In genomic region chr19:8993625-8993912, GRCm38 (mm10) we compare ENCODE assay signal across 16 mouse cellular contexts. TPM values are rescaled to one million over a fixed set of nuclear protein-coding genes. Genes with fewer than 3 reads are reported as not detected.
DNase-seq lines count a peak whose midpoint lies in the region; ATAC-seq and TF ChIP-seq lines count a peak whose summit lies in the region.
"Had no signal": no experiment of that assay in that cellular context is flagged by ENCODE, and none has a peak within 500 bp of the region (broad histone marks: within the 10 kb centered on the region; RNA-seq: fewer than 3 reads in every experiment).

No protein-coding gene starts in this region.

- TF ChIP-seq RAD21 in CH12.LX (IDR thresholded peaks at IDR 0.05; ENCODE audit: low read depth, low read length): no peak

- no peaks in the 10 kb centered on the region for H3K27me3 ChIP-seq in heart, postnatal 0 days (ENCODE audit: control insufficient read depth, insufficient read depth, low read length)
- H3K27me3 ChIP-seq in CH12.LX (replicated peaks): peaks cover 9% of the 10 kb centered on the region
- H3K27me3 ChIP-seq in limb, embryonic 10.5 days (ENCODE audit: low read depth, poor library complexity, severe bottlenecking): peaks cover 6% of the 10 kb centered on the region
- H3K27me3 ChIP-seq: Patski had no signal

- ATAC-seq in heart, postnatal 0 days (ENCODE audit: insufficient read depth, low read depth): no peak
- ATAC-seq: forebrain, embryonic 13.5 days had no signal

- DNase-seq in heart, postnatal 0 days (ENCODE audit: low spot score): no peak
- DNase-seq in heart, adult 9 months (ENCODE audit: low spot score in 2 of 2): no peak
- no peak for DNase-seq in CH12.LX (ENCODE audit: extremely low read depth)
- no peak for DNase-seq in limb, embryonic 10.5 days (ENCODE audit: low spot score)
- no peak for DNase-seq in spleen, postnatal 10 days (ENCODE audit: low spot score in 2 of 2)
- no peak for DNase-seq in embryo, embryonic 10 days (ENCODE audit: low spot score)
- DNase-seq in urinary bladder, postnatal 10 days (ENCODE audit: low spot score): no peak
- DNase-seq: cerebellum, adult 8-10 months; kidney, adult 8-10 months; lung, postnatal 36 days; retina, postnatal 1 day had no signal

- peak overlapping the region; percentile 97 for H3K27ac ChIP-seq in heart, postnatal 0 days (ENCODE audit: low read depth)
- peak overlapping the region; percentile 97 for H3K27ac ChIP-seq in CH12.LX (ENCODE audit: insufficient read depth, low read depth)
- peak overlapping the region; percentile 69 for H3K27ac ChIP-seq in bone marrow macrophage, adult 2 months (ENCODE audit: insufficient read depth, low read depth, low read length)
- H3K27ac ChIP-seq in limb, embryonic 10.5 days: peak overlapping the region; percentile 28; the same call in 1 of the 2 replicates
- H3K27ac ChIP-seq: forebrain, embryonic 13.5 days; hindbrain, embryonic 12.5 days; liver, embryonic 12.5 days had no signal

- peaks cover 61% of the 10 kb centered on the region for H3K79me2 ChIP-seq in CH12.LX (replicated peaks; ENCODE audit: control insufficient read depth, extremely low read depth, insufficient read depth, poor library complexity, severe bottlenecking)

- H3K36me3 ChIP-seq in heart, postnatal 0 days (replicated peaks; ENCODE audit: control insufficient read depth, insufficient read depth, low read length): 0 out of 2 replicates have a peak, but pooled peaks cover 2% of the 10 kb centered on the region
- H3K36me3 ChIP-seq in CH12.LX (replicated peaks in 1 of 2; ENCODE audit: control insufficient read depth in 1 of 2, insufficient read depth in 1 of 2, low read length in 1 of 2): no peaks in the 10 kb centered on the region
- H3K36me3 ChIP-seq in limb, embryonic 10.5 days: no peaks in the 10 kb centered on the region
- H3K36me3 ChIP-seq: hindbrain, embryonic 12.5 days; liver, embryonic 12.5 days had no signal

- in situ Hi-C loops in CH12.LX (cut with MboI; ENCODE audit: low pct_ligation_motif_present, low pct_unique_long_range_greater_than_20kb, low sequenced_read_pairs): loop anchor here (5.0 to 10.0 kb wide), 2 partner anchors 61 to 84 kb away; no protein-coding TSS in a partner anchor

- H3K9me3 ChIP-seq in heart, postnatal 0 days (replicated peaks; ENCODE audit: control insufficient read depth, low read length): no peaks in the 10 kb centered on the region
- H3K9me3 ChIP-seq in CH12.LX (replicated peaks; ENCODE audit: low read length): no peaks in the 10 kb centered on the region
- H3K9me3 ChIP-seq in limb, embryonic 10.5 days (replicated peaks): no peaks in the 10 kb centered on the region
- H3K9me3 ChIP-seq: forebrain, embryonic 13.5 days; hindbrain, embryonic 12.5 days; liver, embryonic 12.5 days had no signal

- 52% methylated on average over 2 of the region's 2 CpGs for WGBS in heart, postnatal 0 days
- 57% methylated on average over 2 of the region's 2 CpGs for WGBS in limb, embryonic 10.5 days

- H3K4me1 ChIP-seq in heart, postnatal 0 days (ENCODE audit: control insufficient read depth, insufficient read depth): peaks cover 75% of the 10 kb centered on the region
- H3K4me1 ChIP-seq in CH12.LX (ENCODE audit: control insufficient read depth in 1 of 2, insufficient read depth in 2 of 2): peaks cover 36 to 92% of the 10 kb centered on the region in 2 experiments
- H3K4me1 ChIP-seq in bone marrow macrophage, adult 2 months (ENCODE audit: control insufficient read depth, insufficient read depth, low read length): peaks cover 61% of the 10 kb centered on the region
- H3K4me1 ChIP-seq in limb, embryonic 10.5 days: peaks cover 59% of the 10 kb centered on the region

- H3K4me2 ChIP-seq in heart, postnatal 0 days (ENCODE audit: low read depth, low read length): peak overlapping the region; percentile 71
- peak overlapping the region; percentile 45 for H3K4me2 ChIP-seq in CH12.LX (ENCODE audit: insufficient read depth, low read depth, poor library complexity, severe bottlenecking)
- H3K4me2 ChIP-seq: forebrain, embryonic 13.5 days; hindbrain, embryonic 12.5 days; liver, embryonic 12.5 days had no signal

- no peak for TF ChIP-seq POLR2A in CH12.LX (IDR thresholded peaks at IDR 0.05; ENCODE audit: low read depth, low read length)
- TF ChIP-seq POLR2A in bone marrow macrophage, adult 2 months (IDR thresholded peaks at IDR 0.05; ENCODE audit: borderline replicate concordance, low read depth, low read length): no peak

- dilution Hi-C loops in CH12.LX (cut with MboI; ENCODE audit: extremely low pct_ligation_motif_present, extremely low pct_unique_long_range_greater_than_20kb, low sequenced_read_pairs): no loop called here

- peak overlapping the region; percentile 9; the same call in 1 of the 2 replicates for H3K4me3 ChIP-seq in heart, postnatal 0 days (ENCODE audit: low read depth, low read length)
- peak overlapping the region; percentile 32 to 50 (median 36) for H3K4me3 ChIP-seq in CH12.LX (replicated peaks in 1 of 3; ENCODE audit: low read depth in 2 of 3, low read length in 2 of 3, poor library complexity in 1 of 3)
- peak overlapping the region; percentile 18 for H3K4me3 ChIP-seq in bone marrow macrophage, adult 2 months (ENCODE audit: insufficient read depth, low read length)
- no peak overlapping the region for H3K4me3 ChIP-seq in limb, embryonic 10.5 days
- H3K4me3 ChIP-seq: forebrain, embryonic 13.5 days; hindbrain, embryonic 12.5 days; liver, embryonic 12.5 days had no signal

- no peak for TF ChIP-seq EP300 in heart, postnatal 0 days (IDR thresholded peaks at IDR 0.05; ENCODE audit: low read depth)
- TF ChIP-seq EP300 in CH12.LX (IDR thresholded peaks at IDR 0.05; ENCODE audit: low read length): no peak; the same call in 1 of the 2 replicates

- TF ChIP-seq CTCF in heart, postnatal 0 days (IDR thresholded peaks at IDR 0.05; ENCODE audit: low read depth): no peak
- no peak for TF ChIP-seq CTCF in CH12.LX (conservative IDR thresholded peaks at IDR 0.05 in 1 of 2, IDR thresholded peaks at IDR 0.05 in 1 of 2; ENCODE audit: low read depth in 2 of 2, low read length in 2 of 2)
- TF ChIP-seq CTCF in bone marrow macrophage, adult 2 months (IDR thresholded peaks at IDR 0.05; ENCODE audit: low read depth, low read length): no peak

- H3K9ac ChIP-seq in heart, postnatal 0 days (replicated peaks; ENCODE audit: low read depth, low read length): peak overlapping the region; percentile 50
- peak overlapping the region; percentile 31 for H3K9ac ChIP-seq in CH12.LX (ENCODE audit: insufficient read depth, low read depth)
- H3K9ac ChIP-seq: forebrain, embryonic 13.5 days; hindbrain, embryonic 12.5 days; liver, embryonic 12.5 days had no signal

TF ChIP-seq in CH12.LX, 34 proteins besides CTCF, POLR2A, EP300 and RAD21 (continues in another document):
- TF ChIP-seq NRF1 (IDR thresholded peaks at IDR 0.05; ENCODE audit: low read depth, low read length) (no peak), RCOR1 (conservative IDR thresholded peaks at IDR 0.05; ENCODE audit: low read depth, low read length) (no peak), CHD1 (IDR thresholded peaks at IDR 0.05; ENCODE audit: low read depth, low read length) (no peak), NELFE (IDR thresholded peaks at IDR 0.05; ENCODE audit: low read depth, low read length) (no peak), MXI1 (IDR thresholded peaks at IDR 0.05; ENCODE audit: low read depth, low read length) (no peak; the same call in 1 of the 2 replicates), SMC3 (IDR thresholded peaks at IDR 0.05; ENCODE audit: low read depth, low read length) (no peak), USF1 (IDR thresholded peaks at IDR 0.05; ENCODE audit: low read depth, low read length) (no peak), E2F4 (IDR thresholded peaks at IDR 0.05; ENCODE audit: insufficient replicate concordance, low read depth, low read length) (no peak), ZNF384 (IDR thresholded peaks at IDR 0.05; ENCODE audit: low read depth, low read length) (no peak)

RNA-seq across cellular contexts. Expression of gene Ahnak, which starts 4.5 kb away (rescaled TPM):
- 122 and 135 TPM in 2 replicates for total RNA-seq in heart, postnatal 0 days (2014; rRNA removed; ENCODE audit: low replicate concordance)
- polyA plus RNA-seq in heart, postnatal 0 days (2015; fragmentation: Nextera tagmentation; extraction: Ambion mirVana): 56.8 and 59.1 TPM in 2 replicates
- total RNA-seq in CH12.LX (2012; rRNA removed) (15.3 and 21.7 TPM in 2 replicates), CH12.LX (2014; rRNA removed) (1.5 and 1.7 TPM in 2 replicates)
- polyA plus RNA-seq in CH12.LX (2012; ENCODE audit: insufficient read length, low read depth): 1.8 and 2.0 TPM in 2 replicates
- 440 and 513 TPM in 2 replicates for polyA plus RNA-seq in bone marrow macrophage, adult 2 months (2012; ENCODE audit: insufficient read depth, insufficient read length, missing spikeins)
- polyA plus RNA-seq in limb, embryonic 10.5 days (2016; fragmentation: Nextera tagmentation; extraction: Ambion mirVana): 5.3 and 8.9 TPM in 2 replicates

RNA-seq across cellular contexts. Expression of gene Eef1g, which starts 26.7 kb away (rescaled TPM):
- total RNA-seq in heart, postnatal 0 days (2014; rRNA removed; ENCODE audit: low replicate concordance): 407 and 439 TPM in 2 replicates
- polyA plus RNA-seq in heart, postnatal 0 days (2015; fragmentation: Nextera tagmentation; extraction: Ambion mirVana): 172 and 173 TPM in 2 replicates
- total RNA-seq in CH12.LX (2012; rRNA removed): 1,294 and 1,368 TPM in 2 replicates
- 1,172 and 1,266 TPM in 2 replicates for total RNA-seq in CH12.LX (2014; rRNA removed)
- 1,511 and 1,695 TPM in 2 replicates for polyA plus RNA-seq in CH12.LX (2012; ENCODE audit: insufficient read length, low read depth)
- polyA plus RNA-seq in bone marrow macrophage, adult 2 months (2012; ENCODE audit: insufficient read depth, insufficient read length, missing spikeins): 220 and 226 TPM in 2 replicates
- 563 and 631 TPM in 2 replicates for polyA plus RNA-seq in limb, embryonic 10.5 days (2016; fragmentation: Nextera tagmentation; extraction: Ambion mirVana)

RNA-seq across cellular contexts. Expression of gene Tut1, which starts 39.9 kb away (rescaled TPM):
- 9.8 and 18.0 TPM in 2 replicates for total RNA-seq in heart, postnatal 0 days (2014; rRNA removed; ENCODE audit: low replicate concordance)
- 8.2 and 10.4 TPM in 2 replicates for polyA plus RNA-seq in heart, postnatal 0 days (2015; fragmentation: Nextera tagmentation; extraction: Ambion mirVana)
- total RNA-seq in CH12.LX (2012; rRNA removed): 47.7 and 49.1 TPM in 2 replicates
- total RNA-seq in CH12.LX (2014; rRNA removed): 40.4 and 41.8 TPM in 2 replicates
- 52.9 and 54.9 TPM in 2 replicates for polyA plus RNA-seq in CH12.LX (2012; ENCODE audit: insufficient read length, low read depth)
- 12.5 and 14.6 TPM in 2 replicates for polyA plus RNA-seq in bone marrow macrophage, adult 2 months (2012; ENCODE audit: insufficient read depth, insufficient read length, missing spikeins)
- 49.6 and 49.7 TPM in 2 replicates for polyA plus RNA-seq in limb, embryonic 10.5 days (2016; fragmentation: Nextera tagmentation; extraction: Ambion mirVana)

RNA-seq across cellular contexts. Expression of gene Mta2, which starts 51.9 kb away (rescaled TPM):
- total RNA-seq in heart, postnatal 0 days (2014; rRNA removed; ENCODE audit: low replicate concordance): 55.1 and 57.9 TPM in 2 replicates
- polyA plus RNA-seq in heart, postnatal 0 days (2015; fragmentation: Nextera tagmentation; extraction: Ambion mirVana): 47.6 and 51.5 TPM in 2 replicates
- total RNA-seq in CH12.LX (2012; rRNA removed) (131 and 158 TPM in 2 replicates), CH12.LX (2014; rRNA removed) (115 and 117 TPM in 2 replicates)
- polyA plus RNA-seq in CH12.LX (2012; ENCODE audit: insufficient read length, low read depth): 149 and 162 TPM in 2 replicates
- 78.6 and 81.2 TPM in 2 replicates for polyA plus RNA-seq in bone marrow macrophage, adult 2 months (2012; ENCODE audit: insufficient read depth, insufficient read length, missing spikeins)
- polyA plus RNA-seq in limb, embryonic 10.5 days (2016; fragmentation: Nextera tagmentation; extraction: Ambion mirVana): 229 and 233 TPM in 2 replicates

Comparison
In these comparisons a context has a peak if more than half of its experiments do, and no peak if none do; other contexts are left out.
1. H3K27ac ChIP-seq: peak in every context shown above with its lines; median percentile 97 in heart, postnatal 0 days; 97 in CH12.LX; 69 in bone marrow macrophage, adult 2 months; 28 in limb, embryonic 10.5 days.